Mouse (Mus musculus) left cerebral cortex, postnatal 14 days (tissue): ENCODE measurements around the gene Grin2b. TPM values are rescaled to one million over a fixed set of nuclear protein-coding genes. Genes with fewer than 3 reads are reported as not detected.

Experiments
- DNase-seq, 2 experiments: peaks; one replicate each; pipeline ENCODE4 v3.0.0; 2021 to 2022; ENCODE audit warnings: low spot score in 2 of 2, mixed read lengths in 1 of 2
- intact Hi-C: fragments of 180-260 bp; cut with DNase I; formaldehyde crosslinking; loops from one replicate; pipeline ENCODE4 v1.15.1; 2025
- total RNA-seq, 2 experiments: library from RNA; stranded (reverse); gene quantifications; 2 replicates each; pipeline ENCODE4 v1.2.3; 2021

The Grin2b gene
- total RNA-seq, 2 experiments from 2014 or later: 328 to 355 TPM

- intact Hi-C loops: no loop called here
- no peak for DNase-seq
Observed at GRCm38 (mm10) chr6:136020460-136020859, 152.9 kb downstream of the Grin2b start.

GRCm38 (mm10) chr6:136018962-136019361 lies 154.3 kb downstream of the Grin2b start:
- DNase-seq: no peak
- intact Hi-C loops: no loop called here

GRCm38 (mm10) chr6:136013556-136014380 lies 159.5 kb downstream of the Grin2b start:
- no peak for DNase-seq
- intact Hi-C loops: no loop called here

GRCm38 (mm10) chr6:136011533-136011932 lies 161.8 kb downstream of the Grin2b start:
- no peak for DNase-seq
- intact Hi-C loops: no loop called here

GRCm38 (mm10) chr6:136011038-136011311 lies 162.3 kb downstream of the Grin2b start:
- intact Hi-C loops: no loop called here

GRCm38 (mm10) chr6:136010290-136011037 lies 162.8 kb downstream of the Grin2b start:
- DNase-seq: peak; percentile 60 to 62
- intact Hi-C loops: no loop called here

More at GRCm38 (mm10) chr6:136011038-136011311, 162.3 kb downstream of the Grin2b start:
- DNase-seq: no peak

GRCm38 (mm10) chr6:136008120-136008519 lies 165.2 kb downstream of the Grin2b start:
- DNase-seq: no peak
- intact Hi-C loops: no loop called here

- intact Hi-C loops: no loop called here
- no peak for DNase-seq
Observed at GRCm38 (mm10) chr6:135994691-135995090, 178.6 kb downstream of the Grin2b start.

- intact Hi-C loops: no loop called here
- DNase-seq: peak; percentile 25 to 28
Observed at GRCm38 (mm10) chr6:135993897-135994296, 179.4 kb downstream of the Grin2b start.

GRCm38 (mm10) chr6:135993378-135993777 lies 179.9 kb downstream of the Grin2b start:
- no peak for DNase-seq
- intact Hi-C loops: no loop called here

- no peak for DNase-seq
- intact Hi-C loops: no loop called here
Observed at GRCm38 (mm10) chr6:135976106-135976505, 197.2 kb downstream of the Grin2b start.

GRCm38 (mm10) chr6:135972481-135972880 lies 200.8 kb downstream of the Grin2b start:
- intact Hi-C loops: no loop called here
- no peak for DNase-seq

GRCm38 (mm10) chr6:135971481-135971880 lies 201.8 kb downstream of the Grin2b start:
- intact Hi-C loops: no loop called here
- DNase-seq: no peak

GRCm38 (mm10) chr6:135970716-135971318 lies 202.5 kb downstream of the Grin2b start:
- DNase-seq: no peak
- intact Hi-C loops: no loop called here

- no peak for DNase-seq
- intact Hi-C loops: no loop called here
Observed at GRCm38 (mm10) chr6:135961766-135962165, 211.5 kb downstream of the Grin2b start.

- intact Hi-C loops: no loop called here
- DNase-seq: no peak
Observed at GRCm38 (mm10) chr6:135959629-135960028, 213.7 kb downstream of the Grin2b start.

- DNase-seq: no peak
- intact Hi-C loops: no loop called here
Observed at GRCm38 (mm10) chr6:135951666-135952065, 221.6 kb downstream of the Grin2b start.

- intact Hi-C loops: no loop called here
- DNase-seq: no peak
Observed at GRCm38 (mm10) chr6:135945511-135945910, 227.8 kb downstream of the Grin2b start.

GRCm38 (mm10) chr6:135944358-135944757 lies 229.0 kb downstream of the Grin2b start:
- DNase-seq: no peak
- intact Hi-C loops: no loop called here

- intact Hi-C loops: no loop called here
- DNase-seq: no peak
Observed at GRCm38 (mm10) chr6:135943121-135943617, 230.1 kb downstream of the Grin2b start.
